Mouse (Mus musculus): ENCODE data around the gene Ipo5. TPM values are rescaled to one million over a fixed set of nuclear protein-coding genes. Genes with fewer than 3 reads are reported as not detected.
A peak's percentile ranks its signal among the peaks of the same experiment; 100 is the strongest.

Ipo5 gene
- polyA plus RNA-seq, 1 experiment from 2014 or later, result 21.2 TPM

DNA sequence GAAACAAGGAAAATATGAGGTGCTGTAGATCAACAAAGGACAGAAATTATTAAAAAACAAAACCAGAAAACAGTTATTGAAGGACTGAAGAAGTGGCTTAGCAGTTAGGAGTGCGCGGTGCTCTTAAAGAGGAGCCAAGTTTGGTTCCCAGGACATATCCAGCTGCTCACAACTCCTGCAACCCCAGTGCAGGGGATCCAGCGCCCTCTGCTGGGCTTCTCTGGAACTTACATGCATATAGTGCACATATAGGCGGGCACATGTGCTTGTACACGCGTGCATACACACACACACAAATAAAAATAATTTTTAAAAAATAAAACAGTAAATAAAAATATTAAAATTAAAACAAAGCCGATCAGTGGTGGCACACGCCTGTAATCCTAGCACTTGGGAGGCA, 59.6 kb downstream of the Ipo5 start:
- 86% methylated on average over 8 of the region's 8 CpGs for WGBS
- Histone ChIP-seq H3K36me3 (ENCODE audit: control insufficient read depth, insufficient read depth) (no peaks in the 10 kb centered on the region), H3K27me3 (replicated peaks; ENCODE audit: control insufficient read depth, insufficient read depth, low read length) (no peaks in the 10 kb centered on the region), H3K4me1 (replicated peaks; ENCODE audit: control insufficient read depth, insufficient read depth, low read length) (no peaks in the 10 kb centered on the region), H3K9ac (ENCODE audit: low read depth, low read length) (no peak overlapping the region), H3K27ac (ENCODE audit: low read depth, low read length) (no peak overlapping the region), H3K4me3 (ENCODE audit: low read depth, low read length) (no peak overlapping the region), H3K9me3 (ENCODE audit: control insufficient read depth) (no peaks in the 10 kb centered on the region), H3K4me2 (replicated peaks; ENCODE audit: low read depth) (no peak overlapping the region)
- ATAC-seq, result no peak
- TF ChIP-seq CTCF (IDR thresholded peaks at IDR 0.05; ENCODE audit: low read depth), result peak; percentile 60

DNA sequence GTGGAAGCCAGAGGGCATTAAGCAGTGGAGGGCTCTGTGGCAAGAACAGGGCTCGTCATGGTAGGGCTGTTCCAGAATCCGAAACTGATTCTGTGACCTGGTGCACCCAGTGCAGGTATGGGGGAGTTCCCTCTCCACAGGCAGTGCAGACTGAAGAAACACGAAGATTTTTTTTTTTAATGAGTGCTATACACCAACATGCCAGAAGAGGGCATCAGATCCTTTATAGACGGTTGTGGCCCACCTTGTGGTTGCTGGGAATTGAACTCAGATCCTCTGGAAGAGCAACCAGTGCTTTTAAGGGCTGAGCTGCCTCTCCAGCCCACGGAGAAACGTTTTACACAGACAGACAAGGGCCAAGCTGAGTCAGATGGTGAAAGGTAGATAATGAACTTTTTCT, 60.3 kb downstream of the Ipo5 start:
- Histone ChIP-seq H3K27ac (ENCODE audit: low read depth, low read length) (no peak overlapping the region), H3K4me1 (replicated peaks; ENCODE audit: control insufficient read depth, insufficient read depth, low read length) (no peaks in the 10 kb centered on the region), H3K9ac (ENCODE audit: low read depth, low read length) (no peak overlapping the region), H3K27me3 (replicated peaks; ENCODE audit: control insufficient read depth, insufficient read depth, low read length) (no peaks in the 10 kb centered on the region), H3K4me2 (replicated peaks; ENCODE audit: low read depth) (no peak overlapping the region), H3K9me3 (ENCODE audit: control insufficient read depth) (no peaks in the 10 kb centered on the region), H3K36me3 (ENCODE audit: control insufficient read depth, insufficient read depth) (no peaks in the 10 kb centered on the region), H3K4me3 (ENCODE audit: low read depth, low read length) (no peak overlapping the region)
- 69% methylated on average over 6 of the region's 6 CpGs for WGBS
- peak; percentile 53 for TF ChIP-seq CTCF (IDR thresholded peaks at IDR 0.05; ENCODE audit: low read depth)
- no peak for ATAC-seq

DNA sequence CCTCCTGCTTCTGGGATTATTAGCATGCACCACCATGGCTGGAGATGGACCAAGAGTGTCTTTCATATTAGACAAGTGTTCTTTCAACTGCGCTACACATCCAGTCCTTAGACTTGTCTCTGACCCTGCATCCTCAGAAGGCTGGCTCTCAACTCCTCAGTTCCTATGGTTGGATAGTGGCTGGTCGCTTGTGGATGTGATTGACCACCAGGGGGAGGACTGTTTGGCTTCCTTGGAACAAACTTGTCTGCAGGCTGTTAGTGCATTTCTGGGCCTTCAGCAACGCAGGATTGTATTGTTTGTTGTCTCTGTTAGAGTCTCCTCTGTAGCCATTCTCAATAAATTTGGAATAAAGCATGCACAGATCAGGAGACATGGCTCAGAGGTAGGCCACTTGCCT, 68.5 kb downstream of the Ipo5 start:
- no peaks in the 10 kb centered on the region for H3K27me3 ChIP-seq (replicated peaks; ENCODE audit: control insufficient read depth, insufficient read depth, low read length)
- peak; percentile 78 for TF ChIP-seq CTCF (IDR thresholded peaks at IDR 0.05; ENCODE audit: low read depth)
- ATAC-seq, result no peak
- 51% methylated on average over 3 of the region's 3 CpGs for WGBS
- H3K9me3 ChIP-seq (ENCODE audit: control insufficient read depth), result no peaks in the 10 kb centered on the region
- no peaks in the 10 kb centered on the region for H3K36me3 ChIP-seq (ENCODE audit: control insufficient read depth, insufficient read depth)
- no peak overlapping the region for H3K27ac ChIP-seq (ENCODE audit: low read depth, low read length)
- no peaks in the 10 kb centered on the region for H3K4me1 ChIP-seq (replicated peaks; ENCODE audit: control insufficient read depth, insufficient read depth, low read length)
- H3K4me2 ChIP-seq (replicated peaks; ENCODE audit: low read depth), result no peak overlapping the region
- H3K4me3 ChIP-seq (ENCODE audit: low read depth, low read length), result no peak overlapping the region
- no peak overlapping the region for H3K9ac ChIP-seq (ENCODE audit: low read depth, low read length)

DNA sequence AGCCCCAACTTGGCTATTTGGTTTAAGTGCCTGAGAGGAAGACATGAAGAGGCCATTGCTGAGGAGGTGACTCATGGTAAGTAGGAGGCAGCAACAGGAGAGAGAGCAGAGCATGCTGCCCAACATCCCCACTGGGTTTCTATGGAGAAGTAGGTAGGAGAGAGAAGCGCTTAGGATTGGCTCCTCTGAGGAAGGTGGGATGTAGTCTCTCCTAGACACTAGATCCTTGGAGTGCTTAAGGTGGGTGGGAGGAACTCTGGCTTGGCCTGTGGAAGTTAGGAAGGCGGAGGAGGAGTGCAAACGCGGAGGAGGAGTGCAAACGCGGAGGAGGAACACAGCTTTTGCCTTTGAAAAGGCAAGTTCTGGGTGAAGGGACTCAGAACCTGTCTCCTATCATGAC, 78.1 kb downstream of the Ipo5 start:
- no peak for TF ChIP-seq CTCF (IDR thresholded peaks at IDR 0.05; ENCODE audit: low read depth)
- Histone ChIP-seq H3K4me1 (replicated peaks; ENCODE audit: control insufficient read depth, insufficient read depth, low read length) (no peaks in the 10 kb centered on the region), H3K9ac (ENCODE audit: low read depth, low read length) (no peak overlapping the region), H3K4me2 (replicated peaks; ENCODE audit: low read depth) (no peak overlapping the region), H3K27me3 (replicated peaks; ENCODE audit: control insufficient read depth, insufficient read depth, low read length) (no peaks in the 10 kb centered on the region), H3K4me3 (ENCODE audit: low read depth, low read length) (no peak overlapping the region), H3K27ac (ENCODE audit: low read depth, low read length) (no peak overlapping the region), H3K36me3 (ENCODE audit: control insufficient read depth, insufficient read depth) (no peaks in the 10 kb centered on the region), H3K9me3 (ENCODE audit: control insufficient read depth) (no peaks in the 10 kb centered on the region)
- 55% methylated on average over 6 of the region's 6 CpGs for WGBS
- ATAC-seq, result no peak

Other genes with a start within 250 kb of the Ipo5 start
- gene Farp1, start 124.0 kb downstream of the Ipo5 start, polyA plus RNA-seq (2015; fragmentation: Nextera tagmentation; extraction: Ambion mirVana), result 4.9 and 5.3 TPM in 2 replicates